Mouse (Mus musculus) MEL (cell line): ENCODE data around the gene Btbd19. TPM values are rescaled to one million over a fixed set of nuclear protein-coding genes. Genes with fewer than 3 reads are reported as not detected.

Source experiments
- DNase-seq: peaks from one replicate; pipeline ENCODE4 v3.0.0; 2011; ENCODE audit warnings: low read depth, low spot score
- H3K27ac ChIP-seq: 2 replicates; pipeline ENCODE4 v1.5.1; 2012; ENCODE audit warnings: low read depth, mild to moderate bottlenecking, control low read depth, low read length, moderate library complexity; ENCODE audit not compliant: control insufficient read depth
- H3K27me3 ChIP-seq, 2 experiments: fragments of 150-350 bp in 1 of 2; sonication (generic) in 1 of 2; 2 replicates each; pipeline ENCODE4 v1.6.1; 2012; ENCODE audit warnings: low read length in 2 of 2, mild to moderate bottlenecking in 2 of 2, improper control_type of control experiment in 1 of 2, moderate library complexity in 1 of 2; ENCODE audit not compliant: insufficient read depth in 2 of 2, control insufficient read depth in 1 of 2
- H3K36me3 ChIP-seq, 2 experiments: 2 replicates each; pipeline ENCODE4 v1.6.1; 2012 to 2014; ENCODE audit warnings: low read length in 2 of 2, improper control_type of control experiment in 1 of 2, inconsistent platforms in 1 of 2, mild to moderate bottlenecking in 1 of 2; ENCODE audit not compliant: insufficient read depth in 2 of 2, control insufficient read depth in 1 of 2
- H3K4me1 ChIP-seq, 2 experiments: fragments of 150-350 bp in 1 of 2; sonication (generic) in 1 of 2; 2 replicates each; pipeline ENCODE4 v1.6.1; 2012; ENCODE audit warnings: low read length in 2 of 2, improper control_type of control experiment in 1 of 2, mild to moderate bottlenecking in 1 of 2; ENCODE audit not compliant: insufficient read depth in 2 of 2, control insufficient read depth in 1 of 2
- H3K4me3 ChIP-seq, 2 experiments: fragments of 150-350 bp in 1 of 2; sonication (generic) in 1 of 2; 2 replicates each; pipeline ENCODE4 v1.5.1; 2012; ENCODE audit warnings: low read depth in 2 of 2, low read length in 2 of 2, mild to moderate bottlenecking in 2 of 2, moderate library complexity in 2 of 2, control low read depth in 1 of 2, improper control_type of control experiment in 1 of 2; ENCODE audit not compliant: control insufficient read depth in 1 of 2, insufficient read depth in 1 of 2
- H3K79me2 ChIP-seq: 2 replicates; pipeline ENCODE4 v1.6.1; 2012; ENCODE audit warnings: mild to moderate bottlenecking, low read length, moderate library complexity; ENCODE audit not compliant: control insufficient read depth, poor library complexity, insufficient read depth
- H3K9ac ChIP-seq: 2 replicates; pipeline ENCODE4 v1.6.1; 2012; ENCODE audit warnings: low read depth, mild to moderate bottlenecking, control low read depth, low read length, moderate library complexity; ENCODE audit not compliant: control insufficient read depth, poor library complexity, severe bottlenecking
- H3K9me3 ChIP-seq: fragments of 150-350 bp; sonication (generic); replicated peaks from 2 replicates; pipeline ENCODE4 v1.6.1; 2012; ENCODE audit warnings: mild to moderate bottlenecking, low read length, improper control_type of control experiment, moderate library complexity; ENCODE audit not compliant: insufficient read depth
- BHLHE40 ChIP-seq: IDR thresholded peaks from 2 replicates; pipeline ENCODE4 v1.6.1; 2012; ENCODE audit warnings: low read depth, mild to moderate bottlenecking, inconsistent platforms, low read length, improper control_type of control experiment, borderline replicate concordance
- CHD1 ChIP-seq: IDR thresholded peaks from 2 replicates; pipeline ENCODE4 v1.6.1; 2012; ENCODE audit warnings: low read depth, mild to moderate bottlenecking, inconsistent platforms, low read length, improper control_type of control experiment
- CTCF ChIP-seq, 3 experiments: IDR thresholded peaks in 2 of 3; conservative IDR thresholded peaks in 1 of 3; 2 replicates each; pipeline ENCODE4 v1.5.1; 2011 to 2012; ENCODE audit warnings: low read length in 3 of 3, low read depth in 2 of 3, mild to moderate bottlenecking in 2 of 3, improper control_type of control experiment in 1 of 3, inconsistent platforms in 1 of 3, mixed read lengths in 1 of 3, moderate library complexity in 1 of 3; ENCODE audit not compliant: control insufficient read depth in 1 of 3, insufficient read depth in 1 of 3, poor library complexity in 1 of 3, severe bottlenecking in 1 of 3
- E2F4 ChIP-seq: IDR thresholded peaks from 2 replicates; pipeline ENCODE4 v1.6.1; 2011; ENCODE audit warnings: low read depth, low read length, improper control_type of control experiment, borderline replicate concordance
- EP300 ChIP-seq, 2 experiments: IDR thresholded peaks; 2 replicates each; pipeline ENCODE4 v1.6.1; 2011; ENCODE audit warnings: improper control_type of control experiment in 2 of 2, low read length in 2 of 2, low read depth in 1 of 2, mild to moderate bottlenecking in 1 of 2
- HCFC1 ChIP-seq: IDR thresholded peaks from 2 replicates; pipeline ENCODE4 v1.6.1; 2012; ENCODE audit warnings: low read depth, mild to moderate bottlenecking, inconsistent platforms, low read length, improper control_type of control experiment, moderate library complexity
- JUND ChIP-seq: IDR thresholded peaks from 2 replicates; pipeline ENCODE4 v1.6.1; 2011; ENCODE audit warnings: low read depth, mild to moderate bottlenecking, improper control_type of control experiment, low read length
- MAZ ChIP-seq: IDR thresholded peaks from 2 replicates; pipeline ENCODE4 v1.6.1; 2012; ENCODE audit warnings: low read depth, mild to moderate bottlenecking, inconsistent platforms, low read length, improper control_type of control experiment
- MEF2A ChIP-seq: IDR thresholded peaks from 2 replicates; pipeline ENCODE4 v1.6.1; 2014; ENCODE audit warnings: low read depth, mild to moderate bottlenecking, inconsistent platforms, low read length, improper control_type of control experiment; ENCODE audit not compliant: poor library complexity, insufficient replicate concordance, severe bottlenecking; ENCODE audit errors: extremely low read depth
- MXI1 ChIP-seq: IDR thresholded peaks from 2 replicates; pipeline ENCODE4 v1.6.1; 2011; ENCODE audit warnings: mild to moderate bottlenecking, low read depth, low read length, improper control_type of control experiment
- NELFE ChIP-seq: IDR thresholded peaks from 2 replicates; pipeline ENCODE4 v1.6.1; 2011; ENCODE audit warnings: low read depth, low read length, improper control_type of control experiment
- POLR2A ChIP-seq, 2 experiments: IDR thresholded peaks; 2 replicates each; pipeline ENCODE4 v1.6.1; 2011 to 2012; ENCODE audit warnings: low read length in 2 of 2, mild to moderate bottlenecking in 2 of 2, control low read depth in 1 of 2, improper control_type of control experiment in 1 of 2, low read depth in 1 of 2, moderate library complexity in 1 of 2; ENCODE audit not compliant: control insufficient read depth in 1 of 2, insufficient read depth in 1 of 2, poor library complexity in 1 of 2
- POLR2AphosphoS5 ChIP-seq: IDR thresholded peaks from 2 replicates; pipeline ENCODE4 v1.6.1; 2012; ENCODE audit warnings: low read depth, borderline replicate concordance, mild to moderate bottlenecking, inconsistent platforms, low read length, moderate library complexity, mixed read lengths
- SIN3A ChIP-seq: IDR thresholded peaks from 2 replicates; pipeline ENCODE4 v1.6.1; 2012; ENCODE audit warnings: low read length, improper control_type of control experiment, inconsistent platforms
- TAL1 ChIP-seq: IDR thresholded peaks from 2 replicates; pipeline ENCODE4 v1.6.1; 2012; ENCODE audit warnings: mild to moderate bottlenecking, inconsistent platforms, low read length, moderate library complexity, mixed read lengths
- TBP ChIP-seq: IDR thresholded peaks from 2 replicates; pipeline ENCODE4 v1.8.0; 2011; ENCODE audit warnings: low read depth, low read length, improper control_type of control experiment
- TCF12 ChIP-seq: IDR thresholded peaks from 2 replicates; pipeline ENCODE4 v1.6.1; 2014; ENCODE audit warnings: low read depth, mild to moderate bottlenecking, inconsistent platforms, low read length, improper control_type of control experiment, moderate library complexity
- USF1 ChIP-seq: IDR thresholded peaks from 2 replicates; pipeline ENCODE4 v1.6.1; 2014; ENCODE audit warnings: low read depth, mild to moderate bottlenecking, inconsistent platforms, low read length, improper control_type of control experiment, moderate library complexity
- polyA plus RNA-seq, 2 experiments: library from polyadenylated mRNA; stranded (reverse) in 1 of 2; unstranded in 1 of 2; fragments of >175 nt in 1 of 2; fragments of >200 nt in 1 of 2; gene quantifications; 2 replicates each; pipeline versions ENCODE4 v1.2.1 to v1.2.4; 2012; ENCODE audit warnings: low replicate concordance in 2 of 2, low read depth in 1 of 2; ENCODE audit not compliant: insufficient read length in 2 of 2, insufficient read depth in 1 of 2, missing spikeins in 1 of 2
- total RNA-seq: library from RNA; depleted of rRNA; stranded (reverse); fragments of 300-350 nt; gene quantifications from 2 replicates; pipeline ENCODE4 v1.2.3, GENCODE M21; 2012

Gene Btbd19
- total and polyA plus RNA-seq, 3 experiments = 13.6 to 22.6 TPM; not detected in 1

- peak overlapping the region; percentile 91 for H3K9ac ChIP-seq
- H3K4me1 ChIP-seq = peaks cover 7 to 23% of the 10 kb centered on the region in 2 experiments
- H3K4me3 ChIP-seq = peak overlapping the region; percentile 83 to 98
- no peaks in the 10 kb centered on the region for H3K9me3 ChIP-seq
- peaks cover 0 to 4% of the 10 kb centered on the region in 2 experiments; a peak in 2 of 4 replicates for H3K36me3 ChIP-seq
- H3K27ac ChIP-seq = 0 out of 2 replicates have a peak overlapping the region, but pooled peaks have one; percentile 3
- TF ChIP-seq EP300 (IDR thresholded peaks at IDR 0.05; ENCODE audit: low read depth in 1 of 2, low read length in 2 of 2) = no peak
- TF ChIP-seq E2F4 = no peak
- TF ChIP-seq SIN3A = no peak
- no peak for TF ChIP-seq TCF12
- TF ChIP-seq MAZ = no peak
- no peak for TF ChIP-seq CHD1
- no peak for TF ChIP-seq TAL1
- TF ChIP-seq HCFC1 = no peak
- TF ChIP-seq, all 39 proteins: peak for 0
- Histone ChIP-seq H3K27me3 (no peaks in the 10 kb centered on the region), H3K79me2 (peaks cover 9% of the 10 kb centered on the region)
- DNase-seq = peak; percentile 50
Measured at GRCm38 (mm10) chr4:117133366-117133796, 7.9 kb upstream of the Btbd19 start.

GRCm38 (mm10) chr4:117132794-117133143 lies 7.2 kb upstream of the Btbd19 start:
- peak overlapping the region; percentile 83 to 98; a peak in 3 of 4 replicates for H3K4me3 ChIP-seq
- peak overlapping the region; percentile 91 for H3K9ac ChIP-seq
- no peaks in the 10 kb centered on the region for H3K27me3 ChIP-seq
- H3K4me1 ChIP-seq = peaks cover 7 to 23% of the 10 kb centered on the region in 2 experiments
- no peak for DNase-seq
- TF ChIP-seq CTCF (IDR thresholded peaks at IDR 0.05 in 2 of 3, conservative IDR thresholded peaks at IDR 0.05 in 1 of 3; ENCODE audit: control insufficient read depth in 1 of 3, insufficient read depth in 1 of 3, low read depth in 2 of 3, low read length in 3 of 3, poor library complexity in 1 of 3, severe bottlenecking in 1 of 3) (no peak), MEF2A (no peak), TAL1 (no peak), USF1 (no peak), EP300 (IDR thresholded peaks at IDR 0.05; ENCODE audit: low read depth in 1 of 2, low read length in 2 of 2) (no peak), MXI1 (no peak), CHD1 (no peak), BHLHE40 (no peak), POLR2A (IDR thresholded peaks at IDR 0.05; ENCODE audit: control insufficient read depth in 1 of 2, insufficient read depth in 1 of 2, low read depth in 1 of 2, low read length in 2 of 2, poor library complexity in 1 of 2) (no peak), MAZ (no peak), NELFE (no peak), POLR2AphosphoS5 (no peak), SIN3A (no peak), TBP (no peak), JUND (no peak)
- no peak overlapping the region for H3K27ac ChIP-seq
- H3K79me2 ChIP-seq = peaks cover 9% of the 10 kb centered on the region
- peaks cover 0 to 4% of the 10 kb centered on the region in 2 experiments; a peak in 2 of 4 replicates for H3K36me3 ChIP-seq
- no peaks in the 10 kb centered on the region for H3K9me3 ChIP-seq
